Mouse (Mus musculus) thymus, postnatal 10 days (tissue): Measurements from ENCODE around the gene Cyp2d10.

Source experiments
- DNase-seq, 2 experiments: peaks; one replicate each; pipeline ENCODE4 v3.0.0; 2021; ENCODE audit warnings: low spot score in 2 of 2

Gene Cyp2d10

GRCm38 (mm10) chr15:82358431-82359260, 48.3 kb downstream of the Cyp2d10 start:
- DNase-seq, result no peak

GRCm38 (mm10) chr15:82354126-82354945, 52.7 kb downstream of the Cyp2d10 start, which contains the start of gene Ndufa6:
Ndufa6 (minus strand) TSS chr15:82354322.
- peak; percentile 96 to 99 for DNase-seq

GRCm38 (mm10) chr15:82353745-82354113, 53.3 kb downstream of the Cyp2d10 start:
- no peak for DNase-seq

- no peak for DNase-seq
Observed at GRCm38 (mm10) chr15:82353078-82353744, 53.8 kb downstream of the Cyp2d10 start.
